Mouse (Mus musculus) right cerebral cortex, adult 2 months (tissue): ENCODE measurements around the gene Bcas3.
A peak's percentile ranks its signal among the peaks of the same experiment; 100 is the strongest.

Source experiments
- DNase-seq, 2 experiments: peaks; one replicate each; pipeline ENCODE4 v3.0.0; 2021 to 2022; ENCODE audit warnings: low spot score in 2 of 2

Gene Bcas3

DNA sequence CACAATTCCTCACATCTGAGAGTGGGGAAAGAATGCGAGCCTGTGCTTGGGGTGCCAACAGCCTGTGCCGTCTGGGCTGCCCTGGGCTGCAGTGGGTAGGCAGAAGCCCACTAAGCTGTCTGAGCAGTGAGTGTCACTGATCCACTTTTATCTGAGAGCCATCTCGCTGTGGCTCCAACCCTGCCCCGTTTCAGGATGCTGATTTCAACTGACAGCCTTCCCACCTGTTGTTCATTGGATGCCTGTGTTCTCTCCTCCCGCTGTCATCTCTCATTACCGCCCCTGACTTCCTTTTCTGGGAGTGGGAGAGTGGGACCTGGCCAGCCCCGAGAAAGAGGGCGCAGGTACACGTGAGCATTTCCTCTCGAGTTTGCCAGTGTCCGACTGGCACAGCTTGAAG lies 398.2 kb downstream of the Bcas3 start:
- no peak for DNase-seq

DNA sequence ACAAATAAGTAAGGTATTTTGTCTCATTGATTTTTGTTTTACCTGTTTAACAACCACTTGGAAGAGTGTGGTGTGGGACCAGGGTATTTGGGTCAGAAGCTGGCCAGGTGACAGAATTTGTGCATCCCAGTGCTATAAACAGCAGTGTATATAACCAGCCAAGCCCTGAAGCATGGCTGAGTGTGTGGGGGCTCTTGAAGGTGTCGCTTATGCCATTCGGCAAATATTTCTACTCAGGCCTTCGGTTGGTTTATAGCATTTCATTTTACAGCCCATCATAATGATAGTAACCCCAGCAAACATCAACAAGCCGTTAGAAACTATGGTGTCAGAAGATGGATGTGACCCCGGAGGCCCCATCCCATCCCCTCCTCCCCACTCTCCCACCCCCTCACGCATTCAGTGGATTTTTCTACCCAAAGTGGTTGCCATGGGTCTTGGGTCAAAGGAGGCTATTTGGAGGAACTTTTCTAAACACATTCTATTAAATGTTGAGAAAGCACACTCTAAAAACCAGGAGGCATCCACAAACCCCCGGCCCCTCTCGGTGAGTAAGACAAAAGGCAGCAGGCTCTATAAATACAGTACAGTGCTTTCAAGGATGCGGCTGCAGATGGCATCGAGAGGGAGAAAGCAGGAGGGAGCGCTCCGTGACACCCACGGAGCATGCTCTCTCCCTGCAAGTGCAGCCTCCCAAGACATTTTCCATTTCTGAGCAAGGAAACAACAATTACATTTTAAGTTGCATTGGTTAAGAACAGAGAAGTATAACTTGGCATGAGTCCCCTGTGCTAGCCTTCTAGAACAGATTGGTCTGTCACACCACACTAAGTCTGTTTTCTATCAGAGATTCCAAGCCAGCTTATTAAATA lies 401.9 kb downstream of the Bcas3 start:
- DNase-seq, result peak; percentile 42 to 47

GRCm38 (mm10) chr11:85755503-85756044 lies 402.6 kb downstream of the Bcas3 start:
- peak; percentile 13 to 22 for DNase-seq

- no peak for DNase-seq
Measured at GRCm38 (mm10) chr11:85758891-85759290, 405.9 kb downstream of the Bcas3 start.

GRCm38 (mm10) chr11:85759634-85760439 lies 406.9 kb downstream of the Bcas3 start:
- no peak for DNase-seq

GRCm38 (mm10) chr11:85760486-85761141 lies 407.6 kb downstream of the Bcas3 start:
- peak; percentile 25 to 56 for DNase-seq

DNA sequence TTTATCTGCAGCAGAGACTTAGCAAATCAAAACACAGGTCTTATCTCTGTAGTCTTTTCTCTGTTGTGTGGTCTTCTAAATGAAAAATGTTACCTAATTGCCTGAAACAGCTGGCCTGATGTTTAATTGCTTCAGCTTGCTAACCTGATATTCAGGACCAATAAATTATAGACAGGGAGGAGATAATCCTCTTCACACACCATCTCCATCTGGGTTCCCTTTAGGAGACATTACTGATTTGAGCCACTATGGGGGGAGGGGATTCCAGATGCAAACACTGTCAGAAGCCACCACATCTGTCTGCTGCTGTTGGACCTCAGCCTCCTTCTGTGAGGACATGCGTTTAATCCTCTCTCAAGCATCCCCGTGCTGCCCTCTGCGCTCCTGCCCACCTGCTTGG lies 408.2 kb downstream of the Bcas3 start:
- DNase-seq, result no peak

- DNase-seq, result no peak
Measured at GRCm38 (mm10) chr11:85763655-85764054, 410.7 kb downstream of the Bcas3 start.

DNA sequence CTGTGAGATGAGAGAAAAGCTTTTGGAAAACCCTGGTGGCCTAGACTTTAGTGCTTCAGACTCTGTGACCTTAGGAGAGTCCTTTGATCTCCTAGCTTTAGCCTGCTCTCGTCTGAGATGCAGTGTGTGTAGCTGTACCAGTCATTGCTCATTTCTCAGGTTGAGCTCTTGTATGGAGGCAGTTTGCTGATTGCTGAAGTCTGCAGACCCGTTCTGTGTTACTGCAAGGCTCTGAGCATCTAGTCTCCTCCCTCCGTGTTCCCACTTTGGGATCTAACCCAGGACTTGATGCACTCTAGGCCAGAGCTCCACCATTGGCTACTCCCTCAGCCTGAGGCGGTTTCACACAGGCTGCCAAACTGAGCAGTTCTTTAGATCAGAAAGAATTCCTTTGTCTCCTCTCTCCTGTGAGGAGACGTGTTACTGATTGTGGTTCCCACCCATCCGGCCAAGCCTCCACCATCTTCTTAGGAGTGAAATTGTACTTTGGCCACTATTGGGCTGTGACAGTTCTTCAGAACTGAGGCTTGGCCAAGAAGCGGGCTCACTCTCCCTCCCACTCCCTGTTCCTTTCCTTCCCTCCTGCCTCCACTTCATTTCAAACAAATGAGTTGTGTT lies 413.2 kb downstream of the Bcas3 start:
- no peak for DNase-seq

DNA sequence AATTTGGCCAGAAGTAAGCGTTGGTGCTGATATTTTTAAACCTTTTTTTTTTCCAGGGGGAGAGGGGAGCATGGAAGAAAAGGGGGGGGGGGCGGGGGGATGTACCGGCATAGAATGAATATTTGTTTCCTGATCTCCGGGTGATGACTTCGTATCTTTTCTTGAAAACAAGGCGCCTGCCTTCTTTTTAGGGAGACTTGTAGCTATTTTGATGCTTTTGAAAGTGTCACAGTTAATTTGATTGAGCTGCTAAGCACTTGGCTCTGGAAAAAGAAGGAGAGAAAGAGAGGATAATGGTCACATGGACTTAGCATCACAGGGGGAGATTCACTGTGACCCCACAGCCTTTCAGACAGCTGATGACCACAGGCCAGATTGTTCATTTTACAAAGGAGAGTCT lies 413.8 kb downstream of the Bcas3 start:
- no peak for DNase-seq

- DNase-seq, result no peak
Measured at GRCm38 (mm10) chr11:85769740-85770139, 416.8 kb downstream of the Bcas3 start.

DNA sequence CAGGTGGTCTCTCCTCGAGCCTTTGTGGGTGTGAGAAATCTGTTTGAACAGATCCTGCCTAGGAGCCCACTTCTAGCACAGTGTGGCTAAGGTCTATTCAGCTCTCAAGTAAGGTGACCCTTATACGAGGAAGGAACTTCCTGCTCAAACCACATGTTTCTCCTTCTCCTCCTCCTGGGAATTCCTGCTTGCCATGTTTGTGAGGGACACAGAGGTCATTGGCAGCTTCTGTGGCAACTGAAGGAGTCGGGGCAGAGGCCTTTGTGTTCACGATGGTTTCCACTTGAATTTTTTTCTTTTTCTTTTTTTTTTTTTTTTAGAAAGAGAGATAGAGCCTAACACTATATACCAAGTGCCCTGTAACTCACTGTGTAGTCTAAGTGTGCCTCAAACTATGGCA lies 420.4 kb downstream of the Bcas3 start:
- DNase-seq, result no peak

- no peak for DNase-seq
Measured at GRCm38 (mm10) chr11:85774707-85775106, 421.7 kb downstream of the Bcas3 start.

DNA sequence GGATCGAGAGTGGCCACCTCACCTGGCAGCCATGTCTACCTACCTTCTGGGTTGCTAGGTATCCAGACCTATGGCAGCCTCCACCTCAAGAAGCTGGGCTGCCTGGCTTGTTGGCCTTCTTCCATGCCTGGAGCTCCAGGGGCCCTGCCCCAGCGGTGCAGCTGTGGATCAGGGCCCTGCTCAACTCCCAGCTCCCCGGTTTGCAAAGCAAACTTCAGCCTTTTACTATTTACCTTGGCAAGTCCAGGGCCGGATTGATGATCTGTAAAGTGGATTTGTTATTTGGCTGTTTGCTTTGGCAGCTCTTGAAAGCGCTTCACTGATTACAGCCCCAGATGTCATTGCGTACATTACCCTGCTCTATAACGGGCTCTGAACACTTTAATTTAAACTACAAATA lies 422.5 kb downstream of the Bcas3 start:
- no peak for DNase-seq

DNA sequence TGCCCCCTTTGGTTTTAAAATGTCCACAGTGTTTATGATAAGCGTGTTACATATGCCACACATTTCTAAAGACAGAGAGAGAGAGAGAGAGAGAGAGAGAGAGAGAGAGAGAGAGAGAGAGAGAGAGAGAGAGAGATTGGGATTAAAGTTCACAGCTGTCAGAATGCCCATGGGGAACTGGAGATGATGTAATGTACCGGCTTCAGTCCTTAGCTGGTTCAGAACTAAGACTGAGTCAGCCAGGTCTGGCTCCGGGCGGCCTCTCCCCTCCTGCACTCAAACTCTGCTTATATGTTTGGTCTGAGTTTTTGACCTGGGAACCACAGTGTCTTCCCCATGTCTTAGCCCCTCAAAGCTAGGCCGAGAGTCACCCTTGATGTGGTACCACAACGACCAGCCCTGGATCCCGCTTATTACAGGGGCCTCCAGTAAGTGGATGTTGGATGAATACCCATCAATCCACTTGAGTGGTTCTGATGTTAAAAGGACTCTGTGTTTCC lies 423.9 kb downstream of the Bcas3 start:
- no peak for DNase-seq

DNA sequence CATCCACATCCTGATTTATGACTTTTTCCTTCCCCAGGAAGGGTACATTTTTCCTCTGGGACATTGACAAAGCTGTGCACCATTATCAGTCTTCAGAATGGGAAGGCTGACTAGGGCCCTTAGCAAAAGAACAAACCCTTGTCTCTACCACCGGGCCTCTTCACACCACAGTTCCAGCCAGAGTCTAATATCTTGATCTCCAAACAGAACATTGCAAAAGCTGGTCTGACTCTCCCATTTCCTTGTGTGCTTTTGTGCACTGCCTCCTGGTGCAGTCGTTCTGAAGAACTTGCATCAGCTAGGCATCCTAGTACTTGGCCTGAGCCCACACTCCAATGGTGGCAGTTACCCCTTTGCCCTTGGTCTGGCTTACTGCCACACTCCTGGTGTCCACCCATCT lies 425.0 kb downstream of the Bcas3 start:
- no peak for DNase-seq

- DNase-seq, result no peak
Measured at GRCm38 (mm10) chr11:85780303-85780702, 427.3 kb downstream of the Bcas3 start.

- peak in 1 of 2 experiments; percentile 12 for DNase-seq
Measured at GRCm38 (mm10) chr11:85786113-85786718, 433.2 kb downstream of the Bcas3 start.

DNA sequence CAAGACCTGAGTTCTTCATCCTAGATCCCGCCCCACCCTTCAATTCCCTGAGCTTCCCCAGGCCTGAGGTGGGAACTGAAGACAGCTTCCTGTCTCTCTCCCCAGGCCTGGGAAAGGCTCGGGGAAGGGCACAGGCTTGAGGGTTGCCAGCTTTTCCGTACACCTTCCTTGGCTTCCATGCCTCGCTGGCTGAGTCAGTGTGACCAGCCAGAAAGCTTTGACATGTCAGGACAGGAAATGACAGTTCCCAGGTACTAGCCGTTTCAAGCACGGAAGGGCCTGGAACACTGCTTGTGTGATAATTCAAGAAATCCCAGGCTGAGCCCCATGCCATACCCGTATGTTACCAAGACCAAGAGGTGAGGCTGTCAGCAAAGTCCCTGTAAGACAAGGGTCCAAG lies 436.8 kb downstream of the Bcas3 start:
- DNase-seq, result no peak

GRCm38 (mm10) chr11:85790267-85790666 lies 437.3 kb downstream of the Bcas3 start:
- DNase-seq, result no peak

- no peak for DNase-seq
Measured at GRCm38 (mm10) chr11:85791212-85791611, 438.2 kb downstream of the Bcas3 start.
